Mouse (Mus musculus): ENCODE data around the gene Cd164.
A peak's percentile ranks its signal among the peaks of the same experiment; 100 is the strongest.

Cd164 gene

GRCm38 (mm10) chr10:41500941-41501340 lies 18.3 kb upstream of the Cd164 start:
- peak; percentile 45 for DNase-seq (ENCODE audit: low spot score)

- no peak for DNase-seq (ENCODE audit: low spot score)
Measured at GRCm38 (mm10) chr10:41504996-41505395, 14.2 kb upstream of the Cd164 start.

GRCm38 (mm10) chr10:41505446-41505845 lies 13.8 kb upstream of the Cd164 start:
- DNase-seq (ENCODE audit: low spot score): peak; percentile 85

GRCm38 (mm10) chr10:41509160-41509559 lies 10.1 kb upstream of the Cd164 start:
- no peak for DNase-seq (ENCODE audit: low spot score)

- no peak for DNase-seq (ENCODE audit: low spot score)
Measured at GRCm38 (mm10) chr10:41514301-41514700, 4.9 kb upstream of the Cd164 start.

- DNase-seq (ENCODE audit: low spot score): no peak
Measured at GRCm38 (mm10) chr10:41514921-41515320, 4.3 kb upstream of the Cd164 start.

- peak; percentile 84 for DNase-seq (ENCODE audit: low spot score)
Measured at GRCm38 (mm10) chr10:41518508-41518980, 670 bp upstream of the Cd164 start.

GRCm38 (mm10) chr10:41519640-41520409 lies 611 bp downstream of the Cd164 start:
- DNase-seq (ENCODE audit: low spot score): peak; percentile 45

- DNase-seq (ENCODE audit: low spot score): no peak
Measured at GRCm38 (mm10) chr10:41520410-41520673, 1.1 kb downstream of the Cd164 start.

GRCm38 (mm10) chr10:41523386-41523785 lies 4.2 kb downstream of the Cd164 start:
- DNase-seq (ENCODE audit: low spot score): no peak

GRCm38 (mm10) chr10:41525696-41526095 lies 6.5 kb downstream of the Cd164 start:
- DNase-seq (ENCODE audit: low spot score): no peak

GRCm38 (mm10) chr10:41529972-41530371 lies 10.8 kb downstream of the Cd164 start:
- DNase-seq (ENCODE audit: low spot score): no peak

GRCm38 (mm10) chr10:41535991-41536390 lies 16.8 kb downstream of the Cd164 start:
- no peak for DNase-seq (ENCODE audit: low spot score)

- no peak for DNase-seq (ENCODE audit: low spot score)
Measured at GRCm38 (mm10) chr10:41536714-41537113, 17.5 kb downstream of the Cd164 start.

GRCm38 (mm10) chr10:41537226-41537982 lies 18.2 kb downstream of the Cd164 start:
- DNase-seq (ENCODE audit: low spot score): no peak

- no peak for DNase-seq (ENCODE audit: low spot score)
Measured at GRCm38 (mm10) chr10:41537983-41538330, 18.7 kb downstream of the Cd164 start.

- no peak for DNase-seq (ENCODE audit: low spot score)
Measured at GRCm38 (mm10) chr10:41538986-41539385, 19.8 kb downstream of the Cd164 start.

- no peak for DNase-seq (ENCODE audit: low spot score)
Measured at GRCm38 (mm10) chr10:41542057-41542456, 22.8 kb downstream of the Cd164 start.

GRCm38 (mm10) chr10:41543439-41543838 lies 24.2 kb downstream of the Cd164 start:
- no peak for DNase-seq (ENCODE audit: low spot score)

GRCm38 (mm10) chr10:41543844-41544243 lies 24.6 kb downstream of the Cd164 start:
- no peak for DNase-seq (ENCODE audit: low spot score)

- no peak for DNase-seq (ENCODE audit: low spot score)
Measured at GRCm38 (mm10) chr10:41544481-41545190, 25.4 kb downstream of the Cd164 start.

- DNase-seq (ENCODE audit: low spot score): no peak
Measured at GRCm38 (mm10) chr10:41545224-41545755, 26.1 kb downstream of the Cd164 start.
